Mouse (Mus musculus) lung, postnatal 14 days (tissue): ENCODE data around the gene Ifng.

Source experiments
- DNase-seq: peaks from one replicate; pipeline ENCODE4 v3.0.0; 2021

The Ifng gene

DNA sequence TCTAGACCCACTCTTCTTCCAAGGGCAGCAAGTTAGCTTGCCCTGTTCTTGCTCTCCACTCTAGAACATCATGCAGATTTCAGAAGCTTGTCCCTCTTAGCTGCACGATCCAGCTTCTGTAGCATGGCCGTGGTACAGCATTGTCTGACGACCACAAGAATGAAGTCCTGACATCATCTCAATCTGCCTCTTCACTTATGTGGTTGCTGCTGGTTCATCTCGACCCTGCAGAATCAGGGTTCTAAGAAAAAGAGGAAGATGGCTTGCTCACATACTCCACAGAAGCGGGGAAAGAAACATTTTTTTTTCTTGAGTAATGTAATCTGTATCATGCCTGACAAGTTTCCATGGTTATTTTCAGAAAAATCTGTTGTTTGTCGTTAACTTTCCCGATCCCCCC is 39.9 kb downstream of the Ifng start:
- DNase-seq, result no peak

DNA sequence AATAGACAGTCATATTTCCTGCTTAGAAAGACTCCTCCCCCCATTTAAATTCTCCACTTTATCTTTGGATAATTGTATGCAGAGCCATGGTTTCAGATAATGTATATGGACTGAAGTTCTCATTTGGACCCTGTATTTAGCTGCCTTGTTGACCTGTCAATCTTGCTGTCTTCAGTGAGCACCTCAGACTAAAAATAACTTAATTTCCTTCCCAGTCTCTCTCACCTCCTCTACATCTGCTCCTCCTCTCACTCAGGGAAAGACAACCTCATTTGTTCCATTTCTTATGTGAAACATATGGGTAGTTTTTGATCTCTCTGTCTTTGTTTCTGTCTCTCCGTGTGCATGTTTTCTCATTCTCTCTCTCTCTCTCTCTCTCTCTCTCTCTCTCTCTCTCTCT is 53.3 kb downstream of the Ifng start:
- no peak for DNase-seq

DNA sequence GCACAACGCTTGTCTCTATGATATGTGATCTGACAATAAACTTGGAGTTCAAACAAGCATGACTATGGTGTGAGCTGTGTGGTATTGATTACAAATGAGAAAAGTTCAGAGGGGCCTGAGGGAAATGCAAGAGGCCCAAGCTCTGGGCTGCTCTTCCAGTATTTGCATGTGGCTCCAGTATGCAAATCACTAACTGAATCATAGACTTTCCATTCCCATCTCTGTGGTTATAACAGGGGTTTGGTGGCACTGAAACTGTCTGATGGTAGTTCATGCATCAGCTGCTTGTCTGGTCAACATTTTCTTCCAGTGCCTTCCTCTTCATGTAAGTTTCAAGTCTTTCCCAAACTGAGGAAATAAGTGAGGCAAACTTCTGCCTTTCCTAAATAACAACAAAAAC is 54.5 kb downstream of the Ifng start:
- DNase-seq, result no peak
